Mouse (Mus musculus): ENCODE measurements around the gene Cfap54.

GRCm38 (mm10) chr10:93091928-93092327 lies 10.5 kb upstream of the Cfap54 start:
- peak; percentile 24; the same call in 1 of the 2 replicates for TF ChIP-seq EP300 (IDR thresholded peaks at IDR 0.05; ENCODE audit: low read depth)
- TF ChIP-seq CTCF (IDR thresholded peaks at IDR 0.05; ENCODE audit: low read depth) = no peak

All from liver, postnatal 0 days (tissue).